Mouse (Mus musculus) megakaryocyte, embryonic 14.5 days (primary cell): Measurements from ENCODE around the gene Pex3. TPM values are rescaled to one million over a fixed set of nuclear protein-coding genes. Genes with fewer than 3 reads are reported as not detected.

Experiments
- H3K27me3 ChIP-seq: replicated peaks from 2 replicates; pipeline ENCODE3; 2012; ENCODE audit warnings: inconsistent platforms
- H3K36me3 ChIP-seq: replicated peaks from 2 replicates; pipeline ENCODE3; 2012; ENCODE audit warnings: low read length, inconsistent platforms, mixed read lengths
- H3K4me1 ChIP-seq: 2 replicates; pipeline ENCODE4 v1.6.1; 2012; ENCODE audit warnings: inconsistent platforms
- H3K4me3 ChIP-seq: replicated peaks from 2 replicates; pipeline ENCODE3; 2012; ENCODE audit warnings: moderate library complexity, mild to moderate bottlenecking, inconsistent platforms
- H3K9me3 ChIP-seq: 2 replicates; pipeline ENCODE4 v1.6.1; 2012; ENCODE audit warnings: inconsistent platforms
- FLI1 ChIP-seq: IDR thresholded peaks from 2 replicates; pipeline ENCODE4 v1.6.1; 2012; ENCODE audit warnings: low read length, inconsistent platforms, mixed read lengths
- GATA1 ChIP-seq: IDR thresholded peaks from 3 replicates; pipeline ENCODE4 v1.6.1; 2012; ENCODE audit warnings: mixed read lengths, low read length, inconsistent platforms, borderline replicate concordance
- polyA plus RNA-seq: library from polyadenylated mRNA; stranded (reverse); fragments of >175 nt; gene quantifications from 2 replicates; pipeline ENCODE4 v1.2.3, GENCODE M21; 2012; ENCODE audit warnings: low replicate concordance; ENCODE audit not compliant: insufficient read depth

The Pex3 gene
- polyA plus RNA-seq, 1 experiment: 7.9 TPM

DNA sequence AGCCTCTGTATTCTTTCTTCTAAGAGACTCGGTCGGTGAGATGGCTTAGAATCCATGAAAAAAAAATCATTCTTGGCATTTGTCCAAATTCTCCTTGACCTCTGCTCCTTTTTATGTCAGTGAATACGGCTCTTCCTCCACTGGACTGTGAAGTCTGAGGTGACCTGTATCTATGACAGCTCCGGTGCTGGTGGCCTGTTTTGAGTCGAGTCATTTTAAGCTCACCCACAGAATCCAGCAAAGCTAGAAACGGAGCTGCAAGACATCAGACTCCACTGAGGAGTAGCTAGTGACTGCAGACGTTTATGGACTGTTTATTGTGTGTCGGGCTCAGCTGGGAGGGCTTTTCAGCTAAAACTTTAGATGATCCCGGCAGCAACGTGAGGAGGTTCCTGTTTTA is 19.1 kb upstream of the Pex3 start:
- TF ChIP-seq GATA1: no peak
- TF ChIP-seq FLI1: no peak
- no peaks in the 10 kb centered on the region for H3K36me3 ChIP-seq
- H3K4me1 ChIP-seq: peaks cover 16% of the 10 kb centered on the region
- H3K27me3 ChIP-seq: no peaks in the 10 kb centered on the region
- no peaks in the 10 kb centered on the region for H3K9me3 ChIP-seq
- no peak overlapping the region for H3K4me3 ChIP-seq

DNA sequence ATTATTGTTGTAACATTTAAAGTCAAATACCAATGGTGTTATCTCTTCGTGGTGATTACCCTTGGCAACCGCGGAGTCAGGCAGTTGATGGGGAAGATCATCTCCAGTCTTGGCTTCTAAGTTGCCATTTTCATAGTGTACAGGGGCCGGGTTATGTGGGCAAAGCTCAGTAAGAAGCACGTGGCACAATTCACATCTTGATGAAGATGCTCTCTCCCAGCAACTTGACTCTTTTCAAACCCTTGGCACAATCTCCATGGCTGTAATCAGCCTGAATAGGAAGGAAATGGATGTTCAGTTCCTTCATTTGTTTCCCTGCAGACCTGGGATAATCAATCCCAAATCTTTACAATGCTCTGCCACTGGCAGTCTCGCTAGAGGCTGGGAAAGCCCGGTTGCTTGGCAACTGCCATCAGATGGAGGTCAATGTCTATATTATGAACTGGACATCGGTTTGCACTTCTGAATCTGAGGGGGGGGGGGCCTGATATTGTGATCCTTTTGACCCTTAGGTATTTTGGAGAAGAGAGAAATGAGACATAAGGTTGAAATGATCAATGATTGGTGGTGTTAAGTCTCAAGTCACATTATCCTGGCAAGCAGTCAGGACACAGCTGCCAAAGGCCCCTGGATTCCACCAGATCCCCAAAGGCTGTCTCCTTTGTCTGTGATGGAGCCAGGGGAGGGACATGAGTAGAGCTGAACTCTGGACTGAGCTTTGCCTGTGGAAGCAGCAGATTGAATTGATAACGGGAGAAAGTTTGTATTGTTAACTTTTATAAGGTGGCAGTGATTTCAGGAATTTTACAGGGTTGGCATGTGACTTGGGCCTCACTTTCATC is 18.0 kb upstream of the Pex3 start:
- TF ChIP-seq GATA1 (no peak), FLI1 (no peak)
- Histone ChIP-seq H3K36me3 (no peaks in the 10 kb centered on the region), H3K4me1 (peaks cover 16% of the 10 kb centered on the region)

DNA sequence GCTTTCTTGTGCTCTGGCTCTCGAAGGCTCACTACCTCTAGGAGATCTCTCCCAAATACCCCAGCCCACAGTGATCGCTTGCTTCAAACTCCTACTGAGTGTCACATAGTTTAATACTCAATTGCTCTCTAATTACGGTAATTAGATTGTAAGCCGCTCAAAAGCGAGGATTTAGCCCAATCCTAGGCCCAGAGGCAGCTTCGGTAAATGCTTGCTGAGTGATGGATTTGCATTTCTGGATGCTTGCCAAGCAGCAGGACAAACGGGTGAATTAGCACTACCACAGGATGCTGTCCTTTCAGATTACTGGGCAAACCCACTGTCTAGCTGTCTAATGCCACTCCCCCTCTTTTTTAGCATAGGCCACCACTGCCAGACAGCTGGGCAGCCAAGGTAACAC is 16.9 kb upstream of the Pex3 start:
- Histone ChIP-seq H3K27me3 (no peaks in the 10 kb centered on the region), H3K9me3 (no peaks in the 10 kb centered on the region), H3K4me3 (peak overlapping the region; percentile 59), H3K4me1 (peaks cover 16% of the 10 kb centered on the region), H3K36me3 (no peaks in the 10 kb centered on the region)
- TF ChIP-seq FLI1 (no peak), GATA1 (no peak)

More for the DNA sequence above, 18.0 kb upstream of the Pex3 start:
- Histone ChIP-seq H3K4me3 (no peak overlapping the region), H3K27me3 (no peaks in the 10 kb centered on the region), H3K9me3 (no peaks in the 10 kb centered on the region)

DNA sequence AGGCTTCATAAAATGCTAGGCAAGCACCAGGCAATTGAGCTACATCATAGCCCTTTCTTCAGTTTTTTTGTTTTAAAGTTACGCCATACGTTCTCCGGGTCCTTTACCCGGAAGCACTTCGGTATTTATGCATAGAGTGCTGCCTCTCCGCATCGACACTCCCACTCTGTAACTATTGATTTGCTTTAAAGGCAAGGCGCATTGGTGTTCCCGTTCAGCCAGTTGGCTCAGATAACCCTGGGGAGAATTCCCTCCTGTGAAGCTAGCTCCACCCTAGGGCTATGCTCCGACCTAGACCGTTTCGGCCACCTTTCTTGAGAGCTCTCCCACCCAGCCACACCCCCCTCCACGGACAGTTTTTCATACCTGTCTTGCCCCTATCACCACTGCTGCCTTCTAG is 13.5 kb upstream of the Pex3 start:
- Histone ChIP-seq H3K36me3 (peaks cover 28% of the 10 kb centered on the region), H3K9me3 (no peaks in the 10 kb centered on the region), H3K4me1 (peaks cover 8% of the 10 kb centered on the region), H3K27me3 (no peaks in the 10 kb centered on the region), H3K4me3 (no peak overlapping the region)
- no peak for TF ChIP-seq FLI1
- no peak for TF ChIP-seq GATA1

DNA sequence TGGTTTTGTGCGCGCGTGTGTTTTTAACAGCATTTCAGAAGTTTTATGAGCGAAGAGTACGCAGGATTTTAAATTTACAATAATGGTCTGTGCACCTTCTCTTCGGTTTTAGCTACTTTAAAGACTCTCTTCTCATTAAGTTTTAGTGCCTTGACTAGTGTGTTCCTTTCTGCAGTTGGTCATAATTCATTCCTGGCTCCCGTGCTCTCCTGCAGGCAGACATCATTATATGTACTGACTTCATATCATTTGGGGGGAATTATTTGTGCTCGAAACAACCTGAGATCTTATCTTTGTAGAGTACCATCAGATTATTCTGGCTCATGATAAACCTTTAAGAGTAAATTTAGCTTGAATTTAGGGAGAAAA is 12.1 kb upstream of the Pex3 start:
- Histone ChIP-seq H3K9me3 (no peaks in the 10 kb centered on the region), H3K4me1 (peaks cover 6% of the 10 kb centered on the region), H3K36me3 (peaks cover 41% of the 10 kb centered on the region), H3K27me3 (no peaks in the 10 kb centered on the region), H3K4me3 (no peak overlapping the region)
- no peak for TF ChIP-seq GATA1
- TF ChIP-seq FLI1: no peak

DNA sequence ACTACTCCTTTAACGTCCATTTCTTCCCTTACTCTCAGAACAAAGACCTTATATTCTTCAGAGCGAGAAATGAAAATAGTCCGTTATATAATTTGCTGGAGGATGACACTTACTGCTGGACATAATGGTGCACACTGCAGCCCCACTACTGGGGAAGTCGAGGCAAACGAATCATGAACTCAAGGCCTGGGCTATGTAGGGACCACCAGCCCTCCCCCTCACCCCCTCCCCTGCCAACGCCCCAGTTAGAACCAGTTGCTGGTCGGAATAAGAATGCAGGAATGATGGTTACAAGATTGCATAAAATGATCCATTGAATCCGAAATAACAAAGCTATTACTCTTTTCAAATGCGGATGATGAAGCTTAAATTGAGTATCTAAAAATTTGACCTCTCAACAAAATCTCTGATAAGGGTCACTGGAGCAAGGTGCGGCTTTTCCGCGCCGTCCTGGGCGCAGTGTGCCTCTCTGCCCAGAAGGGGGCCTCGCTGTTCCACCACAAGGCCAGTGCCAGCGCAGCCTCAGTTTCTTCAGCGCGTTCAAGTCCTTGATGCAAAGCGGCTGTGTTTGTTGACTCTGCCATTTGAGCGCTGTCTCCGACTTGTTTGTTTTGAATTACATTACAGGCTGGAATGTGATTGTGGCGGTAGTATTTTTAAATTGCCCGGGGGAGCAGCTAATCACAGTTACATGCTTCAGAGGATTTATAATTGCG is 11.6 kb upstream of the Pex3 start:
- Histone ChIP-seq H3K4me3 (peak overlapping the region; percentile 65), H3K4me1 (peaks cover under 1% of the 10 kb centered on the region), H3K36me3 (peaks cover 45% of the 10 kb centered on the region), H3K27me3 (no peaks in the 10 kb centered on the region), H3K9me3 (no peaks in the 10 kb centered on the region)
- TF ChIP-seq GATA1 (no peak), FLI1 (no peak)

DNA sequence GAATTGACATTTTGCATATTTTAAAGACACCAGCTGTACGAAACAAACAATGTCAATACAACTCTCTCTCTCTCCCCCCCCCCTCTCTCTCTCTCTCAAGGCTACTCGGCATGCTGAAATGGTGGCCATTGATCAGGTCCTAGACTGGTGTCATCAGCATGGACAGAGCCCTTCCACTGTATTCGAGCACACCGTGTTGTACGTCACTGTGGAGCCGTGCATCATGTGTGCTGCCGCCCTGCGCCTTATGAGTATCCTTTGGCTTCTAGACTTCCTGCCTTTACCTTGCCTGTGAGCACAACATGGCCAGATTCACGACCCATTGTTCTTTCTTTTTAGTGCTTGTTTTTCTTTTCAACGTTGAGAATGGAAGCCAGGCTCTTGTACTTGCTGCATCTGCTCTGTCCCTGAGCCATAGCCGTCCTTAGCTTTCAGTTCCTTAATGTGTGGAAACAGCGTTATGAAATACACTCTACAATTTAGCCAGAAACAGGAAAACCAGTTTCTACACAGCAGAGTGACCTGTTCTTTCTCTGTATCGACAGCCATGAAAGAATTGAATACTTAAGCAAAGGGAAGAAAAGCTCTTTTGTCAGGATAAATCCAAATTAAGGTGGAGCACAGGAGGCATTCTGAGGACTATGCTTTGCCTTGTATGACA is 7.2 kb upstream of the Pex3 start:
- Histone ChIP-seq H3K27me3 (no peaks in the 10 kb centered on the region), H3K4me1 (no peaks in the 10 kb centered on the region), H3K4me3 (peak overlapping the region; percentile 67), H3K9me3 (no peaks in the 10 kb centered on the region), H3K36me3 (peaks cover 72% of the 10 kb centered on the region)
- TF ChIP-seq GATA1 (no peak), FLI1 (no peak)

DNA sequence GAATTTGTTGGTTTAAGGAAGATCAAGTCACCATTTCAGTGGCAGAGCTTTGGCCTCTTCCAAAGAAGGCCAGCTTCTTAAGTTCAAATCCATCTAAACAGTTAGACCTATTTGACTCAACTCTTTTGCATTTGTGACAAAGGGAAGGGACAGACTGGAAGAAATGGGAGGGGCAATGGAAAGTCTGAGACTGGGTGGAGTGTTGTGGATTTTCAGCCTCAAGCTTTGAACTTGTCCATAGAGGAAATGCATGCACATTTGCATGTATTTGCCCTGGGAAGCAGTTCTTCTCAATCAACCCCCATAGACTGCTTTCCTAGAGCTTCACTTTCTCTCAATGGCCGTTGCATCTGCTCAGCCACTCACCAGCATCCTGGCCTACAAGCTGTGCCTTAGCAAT is 1.4 kb upstream of the Pex3 start:
- H3K4me3 ChIP-seq: no peak overlapping the region
- no peaks in the 10 kb centered on the region for H3K27me3 ChIP-seq
- peaks cover 9% of the 10 kb centered on the region; the same call in 1 of the 2 replicates for H3K4me1 ChIP-seq
- H3K9me3 ChIP-seq: no peaks in the 10 kb centered on the region
- TF ChIP-seq GATA1 (no peak), FLI1 (no peak)
- H3K36me3 ChIP-seq: peaks cover 27% of the 10 kb centered on the region

DNA sequence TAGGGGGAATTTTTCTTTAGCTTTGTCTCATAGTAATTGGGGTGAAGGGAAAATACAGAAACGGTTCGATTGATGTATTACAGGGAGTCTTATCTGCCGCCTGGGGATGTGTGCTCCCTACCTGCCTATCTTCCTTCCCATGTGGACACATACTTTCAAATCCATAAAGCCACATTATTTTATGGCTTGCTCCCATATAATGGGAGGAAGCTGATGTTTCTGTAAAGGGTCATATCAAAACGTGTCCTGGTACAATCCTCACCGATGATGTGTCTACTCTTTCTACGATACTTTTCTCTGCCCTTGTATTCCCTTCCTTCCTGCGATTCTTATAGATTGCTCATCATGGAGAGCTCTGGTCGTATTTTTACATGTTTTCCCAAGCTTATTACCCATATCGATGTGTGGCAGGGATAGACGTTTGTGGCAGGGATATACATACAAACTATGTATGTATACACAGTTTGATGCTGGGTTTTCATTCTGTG is 600 bp upstream of the Pex3 start:
- Histone ChIP-seq H3K27me3 (no peaks in the 10 kb centered on the region), H3K4me3 (peak overlapping the region; percentile 99), H3K4me1 (peaks cover 9% of the 10 kb centered on the region; the same call in 1 of the 2 replicates), H3K36me3 (peaks cover 19% of the 10 kb centered on the region), H3K9me3 (no peaks in the 10 kb centered on the region)
- TF ChIP-seq GATA1: no peak
- no peak for TF ChIP-seq FLI1

DNA sequence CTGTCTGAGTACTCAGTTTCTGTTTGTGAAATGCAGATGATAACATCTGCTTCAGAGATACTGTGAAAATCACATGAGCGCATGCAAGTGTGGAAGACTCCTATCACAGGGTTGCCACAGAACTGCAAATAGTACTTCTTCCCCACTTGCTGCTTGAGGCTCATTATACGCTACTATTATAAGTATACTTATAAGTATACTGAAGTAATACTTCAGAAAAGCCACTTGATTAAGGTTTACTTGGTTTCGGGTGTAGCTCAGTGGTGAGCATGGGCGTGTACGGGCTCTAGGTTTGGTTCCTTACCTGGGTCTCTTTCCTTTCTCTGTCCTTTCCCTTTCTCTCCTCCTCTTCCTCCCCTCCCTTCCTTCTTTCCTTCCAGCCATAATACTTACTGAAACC is 11.2 kb downstream of the Pex3 start:
- Histone ChIP-seq H3K4me3 (no peak overlapping the region), H3K4me1 (peaks cover 8% of the 10 kb centered on the region), H3K27me3 (no peaks in the 10 kb centered on the region), H3K36me3 (peaks cover 58% of the 10 kb centered on the region), H3K9me3 (no peaks in the 10 kb centered on the region)
- TF ChIP-seq GATA1 (no peak), FLI1 (no peak)
